Mouse (Mus musculus) intestine, postnatal 0 days (tissue): Measurements from ENCODE around the gene Cldn24. TPM values are rescaled to one million over a fixed set of nuclear protein-coding genes. Genes with fewer than 3 reads are reported as not detected.

Source experiments
- ATAC-seq: fragments of 200-750 bp; cut with Nextera tagmentation; 2 replicates; pipeline ENCODE4 v1.8.0; 2017; ENCODE audit warnings: mild to moderate bottlenecking, moderate TSS enrichment, moderate library complexity
- H3K27ac ChIP-seq: fragments of 300-500 bp; sonication (generic); 2 replicates; pipeline ENCODE4 v1.5.1; 2014; ENCODE audit warnings: mild to moderate bottlenecking, low read depth, low read length, moderate library complexity
- H3K27me3 ChIP-seq: fragments of 300-500 bp; sonication (generic); replicated peaks from 2 replicates; pipeline ENCODE4 v1.6.1; 2014; ENCODE audit warnings: low read length, mixed read lengths; ENCODE audit not compliant: control insufficient read depth, insufficient read depth
- H3K36me3 ChIP-seq: fragments of 300-500 bp; sonication (generic); 2 replicates; pipeline ENCODE4 v1.6.1; 2014; ENCODE audit warnings: mild to moderate bottlenecking, moderate library complexity; ENCODE audit not compliant: control insufficient read depth, insufficient read depth
- H3K4me1 ChIP-seq: fragments of 300-500 bp; sonication (generic); replicated peaks from 2 replicates; pipeline ENCODE4 v1.6.1; 2014; ENCODE audit warnings: antibody characterized with exemption, low read length, mixed read lengths; ENCODE audit not compliant: control insufficient read depth, insufficient read depth
- H3K4me2 ChIP-seq: fragments of 300-500 bp; sonication (generic); replicated peaks from 2 replicates; pipeline ENCODE4 v1.6.1; 2014; ENCODE audit warnings: low read depth, mild to moderate bottlenecking, moderate library complexity
- H3K4me3 ChIP-seq: fragments of 300-500 bp; sonication (generic); 2 replicates; pipeline ENCODE4 v1.5.1; 2014; ENCODE audit warnings: low read depth, low read length
- H3K9ac ChIP-seq: fragments of 300-500 bp; sonication (generic); 2 replicates; pipeline ENCODE4 v1.6.1; 2014; ENCODE audit warnings: mild to moderate bottlenecking, low read depth, low read length
- H3K9me3 ChIP-seq: fragments of 300-500 bp; sonication (generic); 2 replicates; pipeline ENCODE4 v1.6.1; 2016; ENCODE audit warnings: mixed run types; ENCODE audit not compliant: control insufficient read depth
- CTCF ChIP-seq: sonication (generic); IDR thresholded peaks from 2 replicates; pipeline ENCODE4 v1.5.1; 2016; ENCODE audit warnings: low read depth, mild to moderate bottlenecking, control low read depth, antibody characterized with exemption, moderate library complexity
- WGBS: fragments of 180-500 bp; shearing (Covaris S2); extraction: QIAGEN DNeasy Blood & Tissue Kit; methylation state at CpG from one replicate; pipeline ENCODE4 v1.1.7; 2014; 5-methylcytosine and 5-hydroxymethylcytosine counted together
- polyA plus RNA-seq: library from polyadenylated mRNA; unstranded; fragments of >200 nt; fragmentation: Nextera tagmentation; extraction: Ambion mirVana; gene quantifications from 2 replicates; pipeline ENCODE4 v1.2.1, GENCODE M21; 2015

Gene Cldn24
- polyA plus RNA-seq = not detected in 2 replicates

DNA sequence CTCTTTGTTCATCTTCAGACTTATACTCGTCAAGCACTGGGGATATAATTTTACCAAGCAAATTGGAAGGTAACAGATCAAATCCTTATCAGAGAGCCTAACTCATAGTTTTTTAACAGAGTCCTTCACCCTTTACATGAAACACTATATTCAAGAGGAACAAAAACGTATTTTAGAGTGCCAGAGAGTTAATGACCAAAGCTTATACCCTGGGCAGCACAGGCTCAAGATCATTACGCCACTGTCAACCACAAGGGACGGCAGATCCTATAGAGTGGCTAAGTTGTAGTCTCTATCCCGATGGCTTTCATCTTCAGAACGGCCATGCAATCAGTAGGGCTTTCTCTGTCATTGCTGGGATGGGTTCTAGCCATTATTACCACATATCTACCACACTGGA is at the start of gene Cldn24:
Gene Cldn24 (plus strand): TSS at position 301 of the 400 bp plus-strand sequence.
- Histone ChIP-seq H3K27ac (no peak within 1 kb of the TSS), H3K4me3 (no peak within 1 kb of the TSS), H3K4me2 (no peak within 1 kb of the TSS), H3K4me1 (no peaks in the 10 kb centered on the region), H3K27me3 (no peaks in the 10 kb centered on the region), H3K9ac (no peak within 1 kb of the TSS), H3K36me3 (no peaks in the 10 kb centered on the region), H3K9me3 (no peaks in the 10 kb centered on the region)
- no peak for TF ChIP-seq CTCF
- 90% methylated on average over 6 of the region's 6 CpGs for WGBS
- no peak for ATAC-seq

DNA sequence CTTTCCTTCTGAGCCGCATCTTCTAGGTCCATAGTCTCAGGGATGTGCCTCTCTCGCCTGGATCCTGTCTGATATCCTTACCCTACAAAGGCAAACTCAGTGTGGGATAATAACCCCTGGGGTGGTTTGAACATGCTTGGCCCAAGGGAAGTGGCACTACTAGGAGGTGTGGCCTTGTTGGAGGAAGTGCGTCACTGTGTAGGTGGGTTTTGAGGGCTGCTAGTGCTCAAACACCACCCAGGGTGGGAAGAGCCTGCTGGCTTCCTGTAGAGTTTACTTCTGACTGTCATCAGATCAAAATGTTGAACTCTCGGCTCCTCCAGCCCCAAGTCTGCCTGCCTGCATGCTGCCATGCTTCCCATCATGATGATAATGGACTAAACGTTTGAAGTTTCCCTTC is 49.0 kb upstream of the Cldn24 start:
- no peak overlapping the region for H3K9ac ChIP-seq
- no peak overlapping the region for H3K4me2 ChIP-seq
- H3K4me1 ChIP-seq = no peaks in the 10 kb centered on the region
- H3K9me3 ChIP-seq = no peaks in the 10 kb centered on the region
- TF ChIP-seq CTCF = no peak
- no peak overlapping the region for H3K4me3 ChIP-seq
- no peak overlapping the region for H3K27ac ChIP-seq
- WGBS = 82% methylated on average over 5 of the region's 5 CpGs
- no peak for ATAC-seq
- H3K36me3 ChIP-seq = no peaks in the 10 kb centered on the region
- H3K27me3 ChIP-seq = no peaks in the 10 kb centered on the region

DNA sequence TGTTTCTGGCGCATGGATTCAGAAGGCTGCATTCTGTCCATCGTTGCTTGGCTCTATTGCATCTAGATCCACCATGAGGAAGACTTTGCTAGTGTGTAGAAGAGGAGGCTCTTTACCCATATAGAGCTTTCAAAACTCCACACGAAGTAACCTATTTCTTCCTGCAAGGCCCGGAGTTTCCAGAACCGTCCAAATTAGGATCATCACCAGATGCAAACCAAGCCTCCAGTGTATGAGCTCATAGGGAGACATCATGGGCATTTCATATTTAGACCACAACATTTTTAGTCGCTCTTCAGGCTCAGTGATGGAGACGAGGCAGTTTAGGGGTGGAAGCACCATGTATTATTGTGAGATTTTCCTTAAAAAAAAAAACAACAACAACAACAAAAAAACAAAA is 44.5 kb upstream of the Cldn24 start:
- WGBS = 86% methylated on average over 7 of the region's 7 CpGs
- no peak for TF ChIP-seq CTCF
- Histone ChIP-seq H3K4me1 (no peaks in the 10 kb centered on the region), H3K27me3 (no peaks in the 10 kb centered on the region), H3K27ac (no peak overlapping the region), H3K9me3 (no peaks in the 10 kb centered on the region), H3K4me2 (no peak overlapping the region), H3K9ac (no peak overlapping the region), H3K36me3 (no peaks in the 10 kb centered on the region), H3K4me3 (no peak overlapping the region)
- no peak for ATAC-seq

DNA sequence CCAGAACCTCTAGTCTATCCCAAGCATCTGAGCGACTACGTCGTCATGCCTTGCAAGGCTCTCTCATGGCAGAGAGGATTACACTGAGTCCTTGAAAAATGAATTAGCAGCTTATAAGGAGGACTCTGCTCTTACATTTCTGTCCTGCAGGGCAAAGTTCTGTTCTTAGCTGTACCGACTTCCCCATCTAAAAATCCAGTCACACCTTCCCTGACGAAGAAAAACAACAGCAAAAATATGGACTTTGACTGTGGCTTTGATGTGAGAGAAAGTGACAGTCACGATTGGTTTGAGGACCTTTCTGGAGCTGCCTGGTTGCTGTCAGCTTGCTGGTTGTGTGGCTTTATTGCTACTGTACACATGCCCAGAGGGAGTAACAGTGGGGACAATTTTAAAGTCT is 42.4 kb upstream of the Cldn24 start:
- no peaks in the 10 kb centered on the region for H3K4me1 ChIP-seq
- WGBS = 55% methylated on average over 6 of the region's 6 CpGs
- H3K9me3 ChIP-seq = no peaks in the 10 kb centered on the region
- no peak for TF ChIP-seq CTCF
- no peaks in the 10 kb centered on the region for H3K27me3 ChIP-seq
- no peak overlapping the region for H3K4me3 ChIP-seq
- H3K27ac ChIP-seq = no peak overlapping the region
- no peak overlapping the region for H3K4me2 ChIP-seq
- ATAC-seq = no peak; the same call in 1 of the 2 replicates
- no peak overlapping the region for H3K9ac ChIP-seq
- no peaks in the 10 kb centered on the region for H3K36me3 ChIP-seq

DNA sequence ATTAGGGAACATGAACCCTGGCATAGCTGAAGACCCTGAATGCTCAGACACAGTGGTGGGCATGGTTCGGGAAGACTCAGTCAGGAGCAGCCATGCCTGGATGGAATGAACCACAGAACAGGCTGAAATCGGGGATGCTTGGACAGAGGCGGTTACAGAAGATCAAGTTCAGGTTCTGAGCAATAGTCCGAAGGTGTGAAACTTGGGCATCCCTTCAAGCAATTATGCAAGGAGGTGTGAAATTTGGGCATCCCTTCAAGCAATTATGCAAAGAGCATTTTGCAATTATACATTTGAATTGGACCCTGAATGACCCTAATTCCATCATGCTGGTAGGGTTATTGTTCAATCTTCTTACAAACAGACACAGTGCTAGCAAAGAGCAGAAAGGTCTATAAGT is 40.1 kb upstream of the Cldn24 start:
- Histone ChIP-seq H3K4me3 (no peak overlapping the region), H3K9me3 (no peaks in the 10 kb centered on the region), H3K27ac (no peak overlapping the region), H3K27me3 (no peaks in the 10 kb centered on the region), H3K9ac (no peak overlapping the region), H3K4me1 (no peaks in the 10 kb centered on the region), H3K36me3 (no peaks in the 10 kb centered on the region), H3K4me2 (no peak overlapping the region)
- 84% methylated on average over 4 of the region's 4 CpGs for WGBS
- no peak for ATAC-seq
- no peak for TF ChIP-seq CTCF

DNA sequence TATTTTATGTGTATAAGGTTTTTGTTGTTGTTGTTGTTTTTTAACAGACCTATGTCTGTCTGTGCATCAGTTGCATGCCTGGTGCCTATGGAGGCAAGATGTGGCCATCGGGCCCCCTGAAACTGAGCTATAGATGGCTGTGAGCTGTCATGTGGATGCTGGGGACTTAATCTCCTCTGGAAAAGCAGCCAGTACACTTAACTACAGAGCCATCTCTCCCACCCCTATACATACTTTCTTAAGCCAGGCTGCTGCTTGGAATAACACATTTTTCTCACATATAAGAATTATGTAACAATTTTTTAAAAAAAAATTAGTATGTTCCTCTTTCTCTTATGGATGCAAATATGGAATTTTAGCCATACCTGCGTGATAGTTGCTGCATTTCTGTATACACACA is 38.4 kb upstream of the Cldn24 start:
- no peak for TF ChIP-seq CTCF
- Histone ChIP-seq H3K4me3 (no peak overlapping the region), H3K4me2 (no peak overlapping the region), H3K27ac (no peak overlapping the region), H3K4me1 (no peaks in the 10 kb centered on the region), H3K36me3 (no peaks in the 10 kb centered on the region), H3K27me3 (no peaks in the 10 kb centered on the region), H3K9me3 (no peaks in the 10 kb centered on the region), H3K9ac (no peak overlapping the region)
- WGBS = 97% methylated on average over 2 of the region's 2 CpGs
- no peak for ATAC-seq

DNA sequence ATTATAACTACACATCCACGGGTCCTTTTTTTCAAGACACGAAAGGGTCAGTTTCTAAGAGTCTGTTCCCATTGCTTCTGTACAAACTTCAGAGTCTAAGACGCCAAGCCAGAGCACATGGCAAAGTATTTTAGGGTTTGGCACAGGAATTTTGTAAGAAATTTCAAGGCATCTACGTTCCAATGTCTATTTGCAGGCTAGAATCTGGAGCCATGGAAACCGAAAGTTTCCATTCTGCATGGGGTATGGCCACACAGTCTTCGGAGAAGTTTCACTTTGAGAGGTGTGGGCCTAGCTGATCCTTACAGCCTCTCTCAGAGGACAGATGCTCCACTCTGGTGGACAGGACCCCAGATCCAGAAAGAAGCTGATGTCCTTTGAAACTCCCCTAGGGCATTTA is 38.0 kb upstream of the Cldn24 start:
- 90% methylated on average over 6 of the region's 6 CpGs for WGBS

More for the DNA sequence above, 38.0 kb upstream of the Cldn24 start:
- no peaks in the 10 kb centered on the region for H3K27me3 ChIP-seq
- no peak for TF ChIP-seq CTCF
- H3K36me3 ChIP-seq = no peaks in the 10 kb centered on the region
- no peak overlapping the region for H3K4me2 ChIP-seq
- H3K9me3 ChIP-seq = no peaks in the 10 kb centered on the region
- H3K4me3 ChIP-seq = no peak overlapping the region
- no peak for ATAC-seq
- no peak overlapping the region for H3K9ac ChIP-seq
- H3K27ac ChIP-seq = no peak overlapping the region
- no peaks in the 10 kb centered on the region for H3K4me1 ChIP-seq
